ENCODE assay signal across 18 mouse cellular contexts in the genomic region with DNA sequence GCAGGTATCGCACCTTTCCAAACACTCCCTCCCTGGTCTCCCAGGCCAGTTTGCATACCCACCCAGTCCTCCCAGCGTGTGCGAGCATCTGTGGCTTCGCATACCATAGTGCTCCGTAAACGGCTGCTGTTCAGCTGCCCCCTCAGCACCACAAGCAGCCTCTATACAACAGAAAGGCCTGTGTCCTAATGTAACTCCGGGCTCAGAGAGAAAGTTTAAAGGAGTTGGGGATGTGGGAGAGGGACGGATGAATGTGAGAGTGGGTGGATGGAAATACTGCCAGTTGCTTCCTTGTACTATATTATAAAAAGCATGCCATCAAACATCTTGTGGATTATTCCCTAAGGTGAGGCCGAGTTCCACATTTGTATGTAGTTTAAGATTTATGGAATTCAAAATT. TPM values are rescaled to one million over a fixed set of nuclear protein-coding genes. Genes with fewer than 3 reads are reported as not detected.
DNase-seq lines count a peak whose midpoint lies in the region; ATAC-seq and TF ChIP-seq lines count a peak whose summit lies in the region.
"Had no signal": no experiment of that assay in that cellular context is flagged by ENCODE, and none has a peak within 500 bp of the region (broad histone marks: within the 10 kb centered on the region; RNA-seq: fewer than 3 reads in every experiment).

No protein-coding gene starts in this region.

- intact Hi-C loops in gastrocnemius, adult 2 months (cut with DNase I): no loop called here

- TF ChIP-seq EP300 in stomach, postnatal 0 days (optimal IDR thresholded peaks at IDR 0.05): no peak

- H3K9me3 ChIP-seq in limb, embryonic 14.5 days (ENCODE audit: control insufficient read depth, low read length): no peaks in the 10 kb centered on the region
- H3K9me3 ChIP-seq in stomach, postnatal 0 days (ENCODE audit: control insufficient read depth, low read length): no peaks in the 10 kb centered on the region
- H3K9me3 ChIP-seq: forebrain, embryonic 12.5 days; G1E; heart, embryonic 15.5 days; hindbrain, embryonic 13.5 days; intestine, embryonic 15.5 days had no signal

- no peak overlapping the region for H3K4me2 ChIP-seq in limb, embryonic 14.5 days (replicated peaks; ENCODE audit: low read depth, low read length, severe bottlenecking)
- no peak overlapping the region for H3K4me2 ChIP-seq in stomach, postnatal 0 days (replicated peaks; ENCODE audit: low read depth)
- H3K4me2 ChIP-seq: forebrain, embryonic 12.5 days; heart, embryonic 11.5 days; heart, embryonic 15.5 days; hindbrain, embryonic 13.5 days; intestine, embryonic 15.5 days had no signal

- H3K9ac ChIP-seq in limb, embryonic 14.5 days (ENCODE audit: low read depth, low read length, severe bottlenecking): no peak overlapping the region
- no peak overlapping the region for H3K9ac ChIP-seq in stomach, postnatal 0 days (ENCODE audit: low read length)
- H3K9ac ChIP-seq: forebrain, embryonic 12.5 days; heart, embryonic 15.5 days; hindbrain, embryonic 13.5 days; intestine, embryonic 15.5 days had no signal

- TF ChIP-seq CTCF in gastrocnemius, adult 2 months (IDR thresholded peaks at IDR 0.05): no peak
- no peak for TF ChIP-seq CTCF in stomach, postnatal 0 days (IDR thresholded peaks at IDR 0.05; ENCODE audit: low read depth)

- peaks cover 52% of the 10 kb centered on the region for H3K4me1 ChIP-seq in limb, embryonic 14.5 days (ENCODE audit: control insufficient read depth, insufficient read depth, low read length)
- H3K4me1 ChIP-seq in stomach, postnatal 0 days (replicated peaks; ENCODE audit: control insufficient read depth, insufficient read depth): peaks cover 8% of the 10 kb centered on the region; the same call in 1 of the 2 replicates

- peak; percentile 40; the same call in 1 of the 2 replicates for ATAC-seq in limb, embryonic 14.5 days (ENCODE audit: low FRiP score, low read depth)
- no peak for ATAC-seq in stomach, postnatal 0 days (ENCODE audit: low FRiP score, low TSS enrichment)
- no peak for ATAC-seq in activated CD4-positive, CD25-positive, alpha-beta regulatory T cell, adult 4 months
- ATAC-seq: forebrain, embryonic 16.5 days had no signal

- no peak for DNase-seq in gastrocnemius, adult 2 months
- no peak for DNase-seq in gastrocnemius, postnatal 4 days (ENCODE audit: low spot score in 2 of 2)
- DNase-seq in brain, adult 2 months (ENCODE audit: low read depth, low spot score): peak; percentile 63
- DNase-seq in limb, embryonic 14.5 days (ENCODE audit: low spot score): no peak
- DNase-seq in stomach, postnatal 0 days (ENCODE audit: low spot score): no peak
- DNase-seq in left cerebral cortex, adult 18-20 months (ENCODE audit: low spot score in 2 of 2): no peak
- DNase-seq: cerebellum, adult 18-20 months; cerebellum, adult 9-11 months; cerebellum, postnatal 36 days; gastrocnemius, postnatal 36 days had no signal

- H3K27ac ChIP-seq in gastrocnemius, adult 2 months: peak overlapping the region; percentile 62; the same call in 1 of the 2 replicates
- no peak overlapping the region for H3K27ac ChIP-seq in limb, embryonic 14.5 days (replicated peaks; ENCODE audit: low read depth, low read length)
- peak overlapping the region; percentile 84 for H3K27ac ChIP-seq in stomach, postnatal 0 days (replicated peaks)
- H3K27ac ChIP-seq: forebrain, embryonic 12.5 days; intestine, embryonic 15.5 days had no signal

- no peak for TF ChIP-seq POLR2A in limb, embryonic 14.5 days (IDR thresholded peaks at IDR 0.05; ENCODE audit: borderline replicate concordance, extremely low read depth, insufficient read depth, insufficient read length)

- H3K27me3 ChIP-seq in limb, embryonic 14.5 days (ENCODE audit: control insufficient read depth, insufficient read depth, low read length): no peaks in the 10 kb centered on the region
- H3K27me3 ChIP-seq in stomach, postnatal 0 days (ENCODE audit: control insufficient read depth, insufficient read depth, low read length): no peaks in the 10 kb centered on the region
- H3K27me3 ChIP-seq: forebrain, embryonic 12.5 days; heart, embryonic 15.5 days; hindbrain, embryonic 13.5 days; intestine, embryonic 15.5 days had no signal

- 53% methylated on average over 9 of the region's 9 CpGs for whole genome bisulfite sequencing in limb, embryonic 14.5 days
- 66% methylated on average over 9 of the region's 9 CpGs for WGBS in stomach, postnatal 0 days

- H3K4me3 ChIP-seq in gastrocnemius, adult 2 months: no peak overlapping the region
- no peak overlapping the region for H3K4me3 ChIP-seq in limb, embryonic 14.5 days (replicated peaks; ENCODE audit: low read length)
- H3K4me3 ChIP-seq in stomach, postnatal 0 days (ENCODE audit: low read depth, low read length): no peak overlapping the region
- H3K4me3 ChIP-seq: forebrain, embryonic 12.5 days; heart, embryonic 15.5 days; hindbrain, embryonic 13.5 days; intestine, embryonic 15.5 days had no signal

- no peaks in the 10 kb centered on the region for H3K36me3 ChIP-seq in limb, embryonic 14.5 days (ENCODE audit: control insufficient read depth, insufficient read depth, low read length)
- H3K36me3 ChIP-seq in stomach, postnatal 0 days (ENCODE audit: control insufficient read depth, insufficient read depth, low read length): no peaks in the 10 kb centered on the region
- H3K36me3 ChIP-seq: forebrain, embryonic 12.5 days; G1E; heart, embryonic 15.5 days; hindbrain, embryonic 13.5 days; intestine, embryonic 15.5 days had no signal

RNA-seq across cellular contexts. Expression of a gene that starts 59.0 kb away (rescaled TPM):
- total RNA-seq in gastrocnemius, adult 2 months (2021): 1 to 10 TPM; 4.5 to 5.9 TPM
- total RNA-seq in gastrocnemius, postnatal 4 days (2021): 10 to 100 TPM; 26.3 to 27.1 TPM
- 45.1 and 53.4 TPM in 2 replicates for polyA plus RNA-seq in limb, embryonic 14.5 days (2012; rRNA removed)
- polyA plus RNA-seq in limb, embryonic 14.5 days (2014; fragmentation: Nextera tagmentation; extraction: Ambion mirVana): 49.7 and 58.0 TPM in 2 replicates
- polyA plus RNA-seq in stomach, postnatal 0 days (2015; fragmentation: Nextera tagmentation; extraction: Ambion mirVana): 20.5 and 23.4 TPM in 2 replicates
- total RNA-seq in left cerebral cortex, adult 18-20 months (2021): 1 to 10 TPM; 7.8 to 8.8 TPM
- under 1 TPM; 0.28 to 0.70 TPM for polyA plus RNA-seq in activated CD4-positive, CD25-positive, alpha-beta regulatory T cell, adult 4 months (2017; shearing (Covaris generic))
